Mouse (Mus musculus): ENCODE data around the gene Tmtc1.

Gene Tmtc1

DNA sequence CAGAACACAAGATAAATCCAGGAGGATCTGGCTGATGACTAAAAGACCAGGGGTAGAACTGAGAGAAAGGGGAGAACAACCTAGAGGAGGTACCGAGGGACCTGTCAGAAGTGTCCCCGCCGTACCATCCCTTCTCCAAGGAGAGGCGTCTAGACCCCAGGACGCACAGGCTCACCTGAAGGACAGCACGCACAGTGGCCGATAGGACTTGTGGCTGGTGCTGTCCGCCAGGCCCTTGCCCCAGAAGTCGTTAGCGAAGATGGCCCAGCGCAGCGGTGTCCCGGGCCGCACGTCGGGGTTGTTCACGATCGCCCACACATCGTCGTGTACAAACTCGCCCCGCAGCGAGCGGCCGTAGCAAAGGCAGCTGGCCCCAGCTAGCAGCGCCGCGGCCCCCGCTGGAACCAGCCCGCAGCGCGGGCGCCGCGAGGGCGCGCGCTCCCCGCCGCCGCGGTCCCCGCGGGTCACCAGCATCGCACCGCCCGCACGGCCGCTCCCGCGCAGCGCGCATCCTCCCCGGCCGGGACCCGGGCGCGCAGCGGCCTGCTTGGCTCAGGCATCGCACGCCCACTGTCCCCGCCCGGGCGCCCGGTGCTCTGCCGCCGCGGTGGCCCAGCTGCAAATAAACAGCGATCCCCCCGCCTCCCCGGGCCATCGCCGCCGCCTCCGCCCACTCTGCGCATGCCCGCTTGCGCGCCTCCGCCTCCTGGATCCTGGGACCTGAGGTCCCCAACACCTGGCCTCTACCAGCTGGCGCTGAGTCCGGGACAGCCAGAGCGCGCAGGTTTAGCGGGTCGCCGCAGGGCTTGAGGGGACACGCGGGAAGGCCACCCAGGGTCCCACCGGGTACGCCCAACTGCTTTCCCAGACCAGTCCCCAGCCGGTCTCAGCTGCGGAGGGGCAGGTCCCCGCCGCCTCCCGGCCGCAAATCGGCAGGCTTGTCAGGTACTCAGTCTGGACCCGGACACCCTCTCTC is at the start of gene Tmtc1:
Tmtc1 (minus strand) TSS at position 664 of the 976 bp plus-strand sequence.
- ATAC-seq (ENCODE audit: insufficient number of reproducible peaks, low FRiP score, low TSS enrichment), result no peak

GRCm38 (mm10) chr6:148491849-148492248 is 47.7 kb upstream of the Tmtc1 start:
- ATAC-seq (ENCODE audit: insufficient number of reproducible peaks, low FRiP score, low TSS enrichment), result no peak

- ATAC-seq (ENCODE audit: insufficient number of reproducible peaks, low FRiP score, low TSS enrichment), result no peak
Observed at GRCm38 (mm10) chr6:148486756-148487155, 42.6 kb upstream of the Tmtc1 start.

DNA sequence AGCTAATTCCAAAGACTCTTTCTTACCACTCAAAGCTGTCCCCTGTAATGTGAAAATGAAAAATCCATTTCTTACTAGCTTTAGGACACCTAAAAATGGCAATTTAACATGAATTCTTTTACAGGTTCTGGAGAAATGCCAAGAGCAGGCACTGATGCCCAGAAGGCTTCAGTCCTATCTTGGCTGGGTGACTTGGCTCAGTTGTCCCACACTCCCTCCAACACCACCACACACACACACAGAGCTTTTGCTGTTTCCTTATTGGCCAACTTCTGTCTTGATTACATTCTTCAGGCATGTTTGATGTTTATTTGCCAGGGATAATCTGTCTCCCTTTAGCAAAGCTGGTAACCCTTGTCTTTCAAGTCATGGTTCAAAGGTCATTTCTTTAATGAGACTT is 37.7 kb upstream of the Tmtc1 start:
- ATAC-seq (ENCODE audit: insufficient number of reproducible peaks, low FRiP score, low TSS enrichment), result no peak

DNA sequence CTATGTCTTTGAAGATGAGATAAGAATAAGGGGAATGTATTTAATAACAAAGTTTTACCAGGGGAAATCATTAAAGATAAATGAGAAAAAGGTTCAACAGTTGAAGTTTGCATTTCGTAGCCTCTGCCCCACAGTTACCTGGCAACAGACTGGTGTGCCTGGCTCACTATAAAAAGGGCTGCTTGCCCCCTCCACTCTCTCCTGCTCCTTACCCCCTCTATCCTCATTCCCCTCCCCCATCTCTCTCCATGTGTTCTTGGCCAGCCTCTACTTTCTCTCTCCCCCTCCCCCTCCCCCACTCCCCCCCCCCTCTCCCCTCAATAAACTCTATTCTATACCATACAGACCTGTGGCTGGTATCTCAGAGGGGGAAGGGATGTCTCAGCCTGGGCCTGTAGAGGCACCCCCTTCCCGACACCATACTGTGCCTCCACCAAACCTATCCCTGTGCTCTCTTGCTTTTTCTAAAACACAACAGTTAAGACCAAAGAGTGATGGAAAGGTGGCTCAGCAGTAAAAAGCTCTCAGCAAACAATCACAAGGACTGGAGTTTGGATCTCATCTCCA is 35.6 kb upstream of the Tmtc1 start:
- no peak for ATAC-seq (ENCODE audit: insufficient number of reproducible peaks, low FRiP score, low TSS enrichment)

GRCm38 (mm10) chr6:148478350-148478749 is 34.2 kb upstream of the Tmtc1 start:
- ATAC-seq (ENCODE audit: insufficient number of reproducible peaks, low FRiP score, low TSS enrichment), result no peak

DNA sequence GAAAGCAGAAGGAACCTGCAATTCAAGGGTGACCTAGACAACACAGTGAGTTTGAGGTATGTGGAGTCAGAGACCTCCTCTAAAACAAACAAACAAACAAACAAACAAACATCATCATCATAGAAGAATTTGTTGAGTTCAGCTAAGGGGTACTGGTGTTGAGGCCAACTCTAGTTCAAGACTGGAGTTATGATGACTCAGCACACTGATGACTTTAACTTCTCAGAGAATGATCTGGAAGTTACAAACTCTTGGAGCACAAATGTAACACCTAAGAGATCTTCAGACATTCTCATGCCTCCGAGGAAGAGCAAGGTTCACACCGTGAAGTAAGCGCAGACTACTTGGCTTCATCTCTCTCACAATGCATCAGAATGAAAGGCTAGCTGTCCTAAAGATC is 28.1 kb upstream of the Tmtc1 start:
- no peak for ATAC-seq (ENCODE audit: insufficient number of reproducible peaks, low FRiP score, low TSS enrichment)

DNA sequence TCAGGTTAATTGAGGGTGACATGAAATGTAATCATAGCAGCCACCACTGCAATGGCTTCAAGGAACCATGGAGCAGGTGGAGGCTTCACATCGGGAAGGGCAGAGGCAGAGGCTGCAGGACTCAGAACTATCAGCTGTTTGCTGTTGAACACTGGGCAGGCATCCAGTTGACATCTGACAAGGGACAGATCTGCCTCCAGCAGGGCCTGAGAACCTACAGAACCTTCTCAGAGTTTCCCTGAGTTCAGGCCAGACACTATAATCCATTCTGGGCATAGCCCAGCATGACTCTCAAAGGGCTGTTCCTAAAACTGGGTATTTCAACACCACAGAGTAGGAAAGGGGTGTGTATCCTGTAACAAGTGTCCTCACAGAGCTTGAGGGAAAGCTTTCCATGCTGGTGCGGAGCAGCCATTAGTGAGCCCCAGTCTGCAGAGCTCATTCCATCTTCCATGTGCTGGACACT is 23.8 kb upstream of the Tmtc1 start:
- ATAC-seq (ENCODE audit: insufficient number of reproducible peaks, low FRiP score, low TSS enrichment), result no peak

DNA sequence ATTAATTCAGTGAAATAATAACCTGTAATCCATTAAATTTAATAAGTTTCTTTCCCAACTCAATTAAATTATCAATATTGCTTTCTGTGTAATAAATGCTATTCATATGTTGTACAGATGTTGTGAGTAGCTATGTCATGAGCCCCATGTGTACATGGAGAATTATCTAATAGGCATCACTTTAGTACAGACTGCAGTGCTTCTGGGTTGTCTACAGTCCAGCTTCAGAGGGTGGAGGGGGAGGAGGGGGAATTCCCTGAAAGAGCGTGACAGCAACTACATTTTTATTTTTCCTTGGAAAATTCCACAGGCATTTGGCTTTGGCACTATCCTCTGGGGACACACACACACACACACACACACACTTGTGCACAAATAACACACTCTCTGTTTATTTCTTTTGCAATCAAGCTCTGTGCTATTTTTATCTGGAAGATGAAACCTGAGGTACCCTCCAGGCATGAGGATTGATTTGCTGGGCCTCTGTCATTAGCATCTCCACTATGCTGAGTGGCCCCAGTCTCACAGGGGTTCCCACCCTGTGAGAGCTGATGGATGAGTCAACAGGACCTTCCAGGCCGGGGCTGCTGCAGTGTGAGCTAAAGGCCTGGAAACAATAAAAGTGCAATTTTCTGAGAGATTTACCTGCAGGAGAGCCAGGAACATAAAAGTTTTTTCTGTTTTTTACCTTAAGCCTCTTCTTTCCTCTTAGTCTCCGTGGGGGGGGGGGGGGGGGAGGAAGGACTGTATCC is 23.2 kb upstream of the Tmtc1 start:
- no peak for ATAC-seq (ENCODE audit: insufficient number of reproducible peaks, low FRiP score, low TSS enrichment)

- ATAC-seq (ENCODE audit: insufficient number of reproducible peaks, low FRiP score, low TSS enrichment), result no peak
Observed at GRCm38 (mm10) chr6:148459636-148460035, 15.4 kb upstream of the Tmtc1 start.

DNA sequence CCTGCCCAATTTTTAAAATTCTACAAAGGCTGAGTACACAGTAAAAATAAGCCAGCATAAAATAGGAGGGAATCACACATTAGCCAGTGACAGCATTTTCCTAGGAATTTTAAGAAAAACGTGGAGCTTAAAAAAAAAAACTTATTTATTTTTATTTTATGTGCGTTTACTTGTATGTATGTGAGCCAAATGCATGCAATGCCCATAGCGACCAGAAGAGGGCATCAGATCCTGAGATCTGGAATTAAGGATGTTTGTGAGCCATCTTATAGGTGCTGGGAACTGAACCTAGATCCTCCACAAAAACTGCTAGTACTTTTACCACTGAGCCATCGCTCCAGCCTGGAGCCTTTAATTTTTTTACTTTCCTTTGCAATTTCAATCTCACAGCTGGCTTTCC is 11.3 kb upstream of the Tmtc1 start:
- no peak for ATAC-seq (ENCODE audit: insufficient number of reproducible peaks, low FRiP score, low TSS enrichment)

GRCm38 (mm10) chr6:148454740-148455139 is 10.6 kb upstream of the Tmtc1 start:
- no peak for ATAC-seq (ENCODE audit: insufficient number of reproducible peaks, low FRiP score, low TSS enrichment)

- ATAC-seq (ENCODE audit: insufficient number of reproducible peaks, low FRiP score, low TSS enrichment), result no peak
Observed at GRCm38 (mm10) chr6:148448151-148448550, 4.0 kb upstream of the Tmtc1 start.

DNA sequence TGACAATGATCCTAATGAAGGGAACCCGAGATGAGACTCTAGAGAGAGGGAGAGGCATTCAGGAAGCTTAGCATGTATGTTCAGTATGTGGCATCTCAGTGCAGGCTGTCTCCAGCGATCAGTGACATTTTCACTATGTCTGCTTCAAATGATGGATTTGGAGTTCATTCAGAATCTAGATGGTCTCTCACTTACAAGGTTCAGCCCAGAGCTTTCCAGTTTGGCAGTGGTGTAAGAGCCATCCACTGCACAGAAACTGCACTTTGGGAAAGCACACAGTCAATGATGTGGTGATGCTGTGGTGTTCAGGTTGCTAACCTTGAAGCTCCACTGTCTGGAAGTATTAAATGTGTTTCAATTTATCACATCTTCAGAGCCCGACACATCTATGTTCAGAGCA is 1.9 kb upstream of the Tmtc1 start:
- ATAC-seq (ENCODE audit: insufficient number of reproducible peaks, low FRiP score, low TSS enrichment), result no peak

- ATAC-seq (ENCODE audit: insufficient number of reproducible peaks, low FRiP score, low TSS enrichment), result no peak
Observed at GRCm38 (mm10) chr6:148444796-148445195, 607 bp upstream of the Tmtc1 start.

DNA sequence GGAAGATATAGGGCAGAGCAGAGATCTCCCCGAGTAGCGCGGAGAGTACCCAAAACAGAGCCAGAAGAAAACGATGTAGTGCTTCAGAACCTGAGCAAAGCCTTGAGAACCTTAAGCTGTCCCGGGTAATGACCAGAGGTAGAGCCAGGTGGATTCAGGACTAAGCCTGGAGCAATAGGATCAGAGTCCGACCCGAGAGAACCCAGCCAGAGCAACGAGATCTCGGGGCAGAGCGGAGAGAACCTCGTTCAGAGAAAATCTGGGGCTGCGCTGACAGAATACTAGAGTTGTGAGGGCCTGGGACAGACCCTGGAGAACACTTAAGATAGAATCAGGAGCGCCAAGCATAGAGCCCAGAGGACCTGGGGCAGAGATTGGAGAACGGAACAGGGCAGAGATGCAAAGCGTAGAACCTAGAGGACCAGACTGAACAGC is 881 bp downstream of the Tmtc1 start:
- no peak for ATAC-seq (ENCODE audit: insufficient number of reproducible peaks, low FRiP score, low TSS enrichment)

- no peak for ATAC-seq (ENCODE audit: insufficient number of reproducible peaks, low FRiP score, low TSS enrichment)
Observed at GRCm38 (mm10) chr6:148442671-148443290, 1.4 kb downstream of the Tmtc1 start.

DNA sequence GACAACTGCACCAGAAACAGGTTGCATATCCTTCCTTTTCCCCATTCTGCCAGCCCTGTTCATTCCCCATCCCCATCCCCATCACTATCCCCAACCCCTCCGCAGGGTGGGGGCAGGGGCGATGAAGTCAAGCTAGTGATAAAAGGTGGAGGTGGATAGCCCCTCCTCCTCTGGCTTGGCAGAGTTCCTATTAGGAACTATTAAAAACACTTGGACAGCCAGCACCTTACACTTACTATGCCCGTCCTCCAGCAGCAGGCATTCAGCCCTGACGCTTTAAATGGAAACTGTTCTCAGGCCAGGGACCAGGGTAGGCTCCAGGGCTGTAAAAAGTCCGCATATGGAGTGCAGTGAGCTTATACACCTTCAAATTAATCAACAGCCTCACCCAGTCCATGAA is 2.3 kb downstream of the Tmtc1 start:
- no peak for ATAC-seq (ENCODE audit: insufficient number of reproducible peaks, low FRiP score, low TSS enrichment)

GRCm38 (mm10) chr6:148439101-148439500 is 5.1 kb downstream of the Tmtc1 start:
- ATAC-seq (ENCODE audit: insufficient number of reproducible peaks, low FRiP score, low TSS enrichment), result no peak

DNA sequence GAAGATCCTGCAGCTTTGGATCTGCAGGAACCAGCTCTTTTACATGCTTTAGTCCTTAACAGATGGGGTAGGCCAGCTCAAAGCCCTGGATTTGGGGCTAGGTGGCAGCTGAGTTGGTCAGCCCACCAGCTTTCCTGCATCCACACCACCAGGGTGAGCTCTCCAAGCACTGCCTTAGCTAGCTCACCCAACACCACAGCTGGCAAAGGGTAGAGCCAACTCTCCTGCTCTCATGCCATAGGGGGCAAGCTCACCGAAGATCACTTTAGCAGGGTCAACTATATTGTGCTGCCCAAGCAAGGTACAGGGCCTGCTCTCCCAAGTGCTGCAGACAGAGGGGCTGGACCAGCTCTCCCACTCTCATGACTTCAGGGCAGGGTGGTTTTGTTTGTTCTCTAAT is 6.6 kb downstream of the Tmtc1 start:
- ATAC-seq (ENCODE audit: insufficient number of reproducible peaks, low FRiP score, low TSS enrichment), result no peak

Data from cerebellum, adult (tissue).